ENCODE assay signal across 24 mouse cellular contexts in genomic region chr2:126983221-126983620, GRCm38 (mm10). TPM values are rescaled to one million over a fixed set of nuclear protein-coding genes. Genes with fewer than 3 reads are reported as not detected.
DNase-seq lines count a peak whose midpoint lies in the region; ATAC-seq lines count a peak whose summit lies in the region.
"Had no signal": no experiment of that assay in that cellular context is flagged by ENCODE, and none has a peak within 500 bp of the region (broad histone marks: within the 10 kb centered on the region; RNA-seq: fewer than 3 reads in every experiment).

No protein-coding gene starts in this region.

- H3K36me3 ChIP-seq in heart, embryonic 12.5 days: no peaks in the 10 kb centered on the region
- H3K36me3 ChIP-seq: G1E had no signal

- no peaks in the 10 kb centered on the region for H3K27me3 ChIP-seq in heart, embryonic 12.5 days (replicated peaks)
- H3K27me3 ChIP-seq: CH12.LX, Patski had no signal

- DNase-seq in adrenal gland, postnatal 10 days: peak; percentile 55
- DNase-seq in adrenal gland, adult (ENCODE audit: inconsistent age in 2 of 2, low spot score in 1 of 2): no peak
- DNase-seq in adrenal gland, postnatal 14 days: peak; percentile 44
- no peak for DNase-seq in adrenal gland, adult 8-10 months
- DNase-seq in heart, adult 11 months: peak; percentile 76
- DNase-seq in embryo, embryonic 11 days: no peak
- DNase-seq: adrenal gland, adult 2 months; adrenal gland, postnatal 25 days; adrenal gland, postnatal 36 days; B cell, adult 2 months; cerebellum, adult 11 months; cerebellum, adult 11-12 months; cerebellum, adult 18-20 months; cerebellum, adult 2 months; cerebellum, adult 8-10 months; cerebellum, adult 9-10 months; cerebellum, adult 9-11 months had no signal

- H3K9ac ChIP-seq in heart, embryonic 12.5 days: no peak overlapping the region

- H3K4me2 ChIP-seq in heart, embryonic 12.5 days: no peak overlapping the region

- H3K27ac ChIP-seq in heart, embryonic 12.5 days (ENCODE audit: poor library complexity, severe bottlenecking): no peak overlapping the region
- peak overlapping the region; percentile 46 for H3K27ac ChIP-seq in brown adipose tissue, adult 24 weeks (replicated peaks; ENCODE audit: low read depth, low read length)

- H3K4me1 ChIP-seq in heart, embryonic 12.5 days (replicated peaks): no peaks in the 10 kb centered on the region
- no peaks in the 10 kb centered on the region; the same call in 1 of the 2 replicates for H3K4me1 ChIP-seq in brown adipose tissue, adult 24 weeks (ENCODE audit: control insufficient read depth, insufficient read depth, insufficient read length, low read length)

- H3K9me3 ChIP-seq in heart, embryonic 12.5 days (replicated peaks): no peaks in the 10 kb centered on the region
- H3K9me3 ChIP-seq: G1E had no signal

- no peak overlapping the region for H3K4me3 ChIP-seq in heart, embryonic 12.5 days
- H3K4me3 ChIP-seq in brown adipose tissue, adult 24 weeks (ENCODE audit: insufficient read depth, low read depth, low read length): no peak overlapping the region

- WGBS in heart, embryonic 12.5 days: 70% methylated on average over 4 of the region's 4 CpGs

- ATAC-seq in heart, embryonic 12.5 days (ENCODE audit: insufficient number of reproducible peaks, low FRiP score): no peak
- ATAC-seq: activated CD4-positive, CD25-positive, alpha-beta regulatory T cell, adult 4 months; CD4-positive, CD25-positive, alpha-beta regulatory T cell, adult 4 months; Patski had no signal

RNA-seq across cellular contexts. Expression of gene Ap4e1, which starts 25.3 kb away (rescaled TPM):
- total RNA-seq in adrenal gland, postnatal 10 days (2021): 10 to 100 TPM in 1 of 2 experiments, 1 to 10 TPM in 1; 8.9 to 12.8 TPM
- total RNA-seq in adrenal gland, postnatal 14 days (2021): 10.5 TPM in 2 replicates
- total RNA-seq in adrenal gland, adult 8-10 months (2022): 10 to 100 TPM in 3 of 4 experiments, 1 to 10 TPM in 1; 9.4 to 15.7 (median 12.3) TPM
- polyA plus RNA-seq in heart, embryonic 12.5 days (2016; fragmentation: Nextera tagmentation; extraction: Ambion mirVana): 11.9 and 12.3 TPM in 2 replicates
- polyA plus RNA-seq in brown adipose tissue, adult 24 weeks (2012; ENCODE audit: insufficient read depth, insufficient read length, missing spikeins): 3.4 and 5.2 TPM in 2 replicates

RNA-seq across cellular contexts. Expression of gene Sppl2a, which starts 50.2 kb away (rescaled TPM):
- total RNA-seq in adrenal gland, postnatal 10 days (2021): 10 to 100 TPM; 60.4 to 67.2 TPM
- total RNA-seq in adrenal gland, postnatal 14 days (2021): 59.1 and 64.9 TPM in 2 replicates
- 10 to 100 TPM; 83.8 to 96.5 (median 89.4) TPM for total RNA-seq in adrenal gland, adult 8-10 months (2022)
- polyA plus RNA-seq in heart, embryonic 12.5 days (2016; fragmentation: Nextera tagmentation; extraction: Ambion mirVana): 33.5 and 35.0 TPM in 2 replicates
- polyA plus RNA-seq in brown adipose tissue, adult 24 weeks (2012; ENCODE audit: insufficient read depth, insufficient read length, missing spikeins): 39.5 and 43.1 TPM in 2 replicates

Comparison
In these comparisons a context has a peak if more than half of its experiments do, and no peak if none do; other contexts are left out.
1. DNase-seq: peak in adrenal gland, postnatal 10 days (single experiment), adrenal gland, postnatal 14 days (single experiment) and heart, adult 11 months (single experiment); none in adrenal gland, adult (0 of 2), adrenal gland, adult 8-10 months (single experiment) and embryo, embryonic 11 days (single experiment).